Mouse (Mus musculus): ENCODE data around the gene Lin7b. TPM values are rescaled to one million over a fixed set of nuclear protein-coding genes. Genes with fewer than 3 reads are reported as not detected.

The Lin7b gene
- total and polyA plus RNA-seq, 3 experiments = 1.3 to 3.8 TPM; not detected in 1

GRCm38 (mm10) chr7:45328841-45329475, 41.4 kb downstream of the Lin7b start:
- H3K4me1 ChIP-seq (ENCODE audit: control insufficient read depth in 1 of 2, insufficient read depth in 2 of 2, low read length in 2 of 2) = peaks cover 0 to 7% of the 10 kb centered on the region in 2 experiments; a peak in 2 of 4 replicates
- no peak for DNase-seq (ENCODE audit: low read depth, low spot score)
- no peak overlapping the region for H3K9ac ChIP-seq (ENCODE audit: control insufficient read depth, low read depth, low read length, poor library complexity, severe bottlenecking)
- no peaks in the 10 kb centered on the region for H3K36me3 ChIP-seq (ENCODE audit: control insufficient read depth in 1 of 2, insufficient read depth in 2 of 2, low read length in 2 of 2)
- TF ChIP-seq MAX (IDR thresholded peaks at IDR 0.05; ENCODE audit: low read length) (no peak), MYB (IDR thresholded peaks at IDR 0.05; ENCODE audit: low read depth, low read length) (no peak), TBP (IDR thresholded peaks at IDR 0.05; ENCODE audit: low read depth, low read length) (no peak), ELF1 (IDR thresholded peaks at IDR 0.05; ENCODE audit: low read depth, low read length) (no peak), KAT2A (conservative IDR thresholded peaks at IDR 0.05; ENCODE audit: low read depth, low read length) (no peak), BHLHE40 (IDR thresholded peaks at IDR 0.05; ENCODE audit: borderline replicate concordance, low read depth, low read length) (no peak), JUND (IDR thresholded peaks at IDR 0.05; ENCODE audit: low read depth, low read length) (no peak), MAFK (IDR thresholded peaks at IDR 0.05; ENCODE audit: borderline replicate concordance, low read depth, low read length) (no peak)
- H3K27ac ChIP-seq (ENCODE audit: control insufficient read depth, low read depth, low read length) = no peak overlapping the region
- no peaks in the 10 kb centered on the region for H3K9me3 ChIP-seq (replicated peaks; ENCODE audit: insufficient read depth, low read length)
- no peaks in the 10 kb centered on the region for H3K27me3 ChIP-seq (ENCODE audit: control insufficient read depth in 1 of 2, insufficient read depth in 2 of 2, low read length in 2 of 2)
- H3K4me3 ChIP-seq (ENCODE audit: control insufficient read depth in 1 of 2, insufficient read depth in 1 of 2, low read depth in 2 of 2, low read length in 2 of 2) = no peak overlapping the region
- peaks cover 1% of the 10 kb centered on the region; the same call in 1 of the 2 replicates for H3K79me2 ChIP-seq (ENCODE audit: control insufficient read depth, insufficient read depth, low read length, poor library complexity)

GRCm38 (mm10) chr7:45325800-45326199, 44.6 kb downstream of the Lin7b start:
- no peak overlapping the region for H3K4me3 ChIP-seq (ENCODE audit: control insufficient read depth in 1 of 2, insufficient read depth in 1 of 2, low read depth in 2 of 2, low read length in 2 of 2)
- DNase-seq (ENCODE audit: low read depth, low spot score) = peak; percentile 39
- H3K79me2 ChIP-seq (ENCODE audit: control insufficient read depth, insufficient read depth, low read length, poor library complexity) = no peaks in the 10 kb centered on the region
- no peaks in the 10 kb centered on the region for H3K9me3 ChIP-seq (replicated peaks; ENCODE audit: insufficient read depth, low read length)
- no peak overlapping the region for H3K27ac ChIP-seq (ENCODE audit: control insufficient read depth, low read depth, low read length)
- no peak overlapping the region for H3K9ac ChIP-seq (ENCODE audit: control insufficient read depth, low read depth, low read length, poor library complexity, severe bottlenecking)
- no peaks in the 10 kb centered on the region for H3K27me3 ChIP-seq (ENCODE audit: control insufficient read depth in 1 of 2, insufficient read depth in 2 of 2, low read length in 2 of 2)
- H3K4me1 ChIP-seq (ENCODE audit: control insufficient read depth in 1 of 2, insufficient read depth in 2 of 2, low read length in 2 of 2) = no peaks in the 10 kb centered on the region
- H3K36me3 ChIP-seq (ENCODE audit: control insufficient read depth in 1 of 2, insufficient read depth in 2 of 2, low read length in 2 of 2) = no peaks in the 10 kb centered on the region
- TF ChIP-seq MAX (IDR thresholded peaks at IDR 0.05; ENCODE audit: low read length) = no peak
- no peak for TF ChIP-seq UBTF (IDR thresholded peaks at IDR 0.05; ENCODE audit: borderline replicate concordance, insufficient read depth, low read depth, low read length)
- no peak for TF ChIP-seq MXI1 (IDR thresholded peaks at IDR 0.05; ENCODE audit: low read depth, low read length)
- TF ChIP-seq CTCF (IDR thresholded peaks at IDR 0.05 in 2 of 3, conservative IDR thresholded peaks at IDR 0.05 in 1 of 3; ENCODE audit: control insufficient read depth in 1 of 3, insufficient read depth in 1 of 3, low read depth in 2 of 3, low read length in 3 of 3, poor library complexity in 1 of 3, severe bottlenecking in 1 of 3) = peak; percentile 24 to 40 (median 33)
- TF ChIP-seq HCFC1 (IDR thresholded peaks at IDR 0.05; ENCODE audit: low read depth, low read length) = no peak
- TF ChIP-seq TCF12 (IDR thresholded peaks at IDR 0.05; ENCODE audit: low read depth, low read length) = no peak
- no peak for TF ChIP-seq ELF1 (IDR thresholded peaks at IDR 0.05; ENCODE audit: low read depth, low read length)
- TF ChIP-seq SIN3A (IDR thresholded peaks at IDR 0.05; ENCODE audit: low read length) = no peak

GRCm38 (mm10) chr7:45323069-45323468, 47.3 kb downstream of the Lin7b start:
- H3K4me1 ChIP-seq (ENCODE audit: control insufficient read depth in 1 of 2, insufficient read depth in 2 of 2, low read length in 2 of 2) = no peaks in the 10 kb centered on the region
- H3K27me3 ChIP-seq (ENCODE audit: control insufficient read depth in 1 of 2, insufficient read depth in 2 of 2, low read length in 2 of 2) = no peaks in the 10 kb centered on the region
- H3K36me3 ChIP-seq (ENCODE audit: control insufficient read depth in 1 of 2, insufficient read depth in 2 of 2, low read length in 2 of 2) = no peaks in the 10 kb centered on the region
- no peaks in the 10 kb centered on the region for H3K79me2 ChIP-seq (ENCODE audit: control insufficient read depth, insufficient read depth, low read length, poor library complexity)
- no peak overlapping the region for H3K27ac ChIP-seq (ENCODE audit: control insufficient read depth, low read depth, low read length)
- no peak for DNase-seq (ENCODE audit: low read depth, low spot score)
- H3K4me3 ChIP-seq (ENCODE audit: control insufficient read depth in 1 of 2, insufficient read depth in 1 of 2, low read depth in 2 of 2, low read length in 2 of 2) = no peak overlapping the region
- H3K9me3 ChIP-seq (replicated peaks; ENCODE audit: insufficient read depth, low read length) = no peaks in the 10 kb centered on the region
- H3K9ac ChIP-seq (ENCODE audit: control insufficient read depth, low read depth, low read length, poor library complexity, severe bottlenecking) = no peak overlapping the region
- no peak for TF ChIP-seq SIN3A (IDR thresholded peaks at IDR 0.05; ENCODE audit: low read length)
- no peak for TF ChIP-seq MYC (IDR thresholded peaks at IDR 0.05; ENCODE audit: low read depth, low read length)

Measured in MEL (cell line).